Mouse (Mus musculus) megakaryocyte, embryonic 14.5 days (primary cell): ENCODE measurements around the gene Ptp4a2.

Source experiments
- FLI1 ChIP-seq: IDR thresholded peaks from 2 replicates; pipeline ENCODE4 v1.6.1; 2012; ENCODE audit warnings: low read length, inconsistent platforms, mixed read lengths
- GATA1 ChIP-seq: IDR thresholded peaks from 3 replicates; pipeline ENCODE4 v1.6.1; 2012; ENCODE audit warnings: mixed read lengths, low read length, inconsistent platforms, borderline replicate concordance

DNA sequence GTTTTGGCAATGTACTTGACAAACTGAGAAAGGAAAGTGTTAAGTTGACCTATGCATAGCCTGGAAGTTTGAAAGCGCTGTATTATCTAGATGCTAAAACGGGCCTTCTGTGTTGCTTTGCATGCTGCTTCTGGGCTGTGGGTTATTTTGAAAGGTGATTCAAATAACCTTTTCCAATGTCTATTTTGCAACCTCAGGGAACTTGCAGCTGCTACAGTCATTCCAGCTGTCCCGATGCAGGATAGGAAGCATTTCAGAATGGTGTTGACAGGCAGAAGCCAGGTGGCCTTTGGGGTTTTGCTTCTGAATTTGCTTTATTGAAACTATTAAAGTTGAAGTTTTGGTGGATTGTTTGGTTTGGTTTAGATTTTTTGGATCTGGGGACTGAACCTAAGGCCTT lies 17.1 kb downstream of the Ptp4a2 start:
- TF ChIP-seq GATA1 (no peak), FLI1 (no peak)
